Mouse (Mus musculus): ENCODE measurements around the gene Sgca.
A peak's percentile ranks its signal among the peaks of the same experiment; 100 is the strongest.
"Not testable (repeated sequence)": the region's sequence is repeated elsewhere in the genome, so short reads cannot be mapped to it uniquely, and the experiment has no call there.

Gene Sgca

DNA sequence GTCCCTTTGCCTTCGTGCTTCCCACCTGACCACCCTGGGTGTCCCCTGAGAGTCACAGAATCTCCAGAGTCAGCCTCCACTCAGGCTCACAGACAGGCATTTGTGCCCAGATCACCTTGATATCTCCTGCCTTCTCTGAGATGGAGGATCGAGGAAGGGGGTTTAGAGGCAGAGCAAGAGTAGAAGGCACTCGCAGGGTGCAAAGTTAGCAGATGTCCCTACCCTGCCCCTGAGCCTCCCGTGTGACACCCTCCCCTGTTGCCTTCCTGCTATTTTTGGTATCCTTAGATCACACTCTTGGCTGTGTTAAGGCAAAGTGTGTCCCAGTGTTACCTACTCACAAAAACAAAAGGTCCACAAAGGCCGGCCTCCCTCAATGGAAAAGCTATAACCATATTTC lies at the start of gene Sgca:
Sgca (minus strand) TSS at position 129 of the 400 bp plus-strand sequence.
- no peak for DNase-seq

DNA sequence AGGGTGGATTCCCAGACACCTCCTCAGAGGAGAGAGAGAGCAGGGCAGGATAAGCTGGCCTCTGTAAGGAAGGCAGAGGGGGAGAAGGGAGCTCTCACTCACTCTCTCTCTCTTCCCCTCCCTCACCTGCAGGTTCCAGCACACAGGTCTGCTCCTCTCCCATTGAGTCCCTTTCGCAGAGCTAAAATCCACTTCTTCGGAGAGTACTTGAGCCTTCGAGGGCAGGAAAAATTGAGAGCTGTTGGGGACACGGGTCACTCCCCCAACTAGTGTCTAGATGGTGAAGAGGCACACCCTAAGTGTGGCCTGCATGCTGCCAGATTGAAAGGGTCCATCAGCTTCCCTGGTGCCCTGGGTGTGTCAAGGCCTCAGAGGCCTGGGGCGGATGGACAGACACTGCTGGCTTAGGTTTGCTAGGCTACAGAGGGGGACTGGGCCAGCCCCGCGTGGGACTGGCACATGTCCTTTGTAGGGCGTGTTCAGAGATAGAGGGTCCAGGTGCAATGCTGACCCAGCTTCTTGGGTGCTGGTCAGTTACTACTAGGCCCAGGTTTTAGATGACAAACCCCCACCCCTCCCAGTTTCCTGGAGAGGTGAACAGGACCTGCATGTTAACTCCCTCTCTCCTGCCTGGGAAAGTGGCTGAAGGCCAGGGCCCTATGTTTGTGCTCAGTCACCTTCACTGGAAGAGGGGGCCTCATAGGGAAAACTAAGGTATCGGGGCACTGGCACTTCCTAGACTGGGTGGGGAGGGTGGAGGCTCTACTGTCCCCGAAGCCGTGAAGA lies 49.3 kb upstream of the Sgca start:
- DNase-seq = no peak

DNA sequence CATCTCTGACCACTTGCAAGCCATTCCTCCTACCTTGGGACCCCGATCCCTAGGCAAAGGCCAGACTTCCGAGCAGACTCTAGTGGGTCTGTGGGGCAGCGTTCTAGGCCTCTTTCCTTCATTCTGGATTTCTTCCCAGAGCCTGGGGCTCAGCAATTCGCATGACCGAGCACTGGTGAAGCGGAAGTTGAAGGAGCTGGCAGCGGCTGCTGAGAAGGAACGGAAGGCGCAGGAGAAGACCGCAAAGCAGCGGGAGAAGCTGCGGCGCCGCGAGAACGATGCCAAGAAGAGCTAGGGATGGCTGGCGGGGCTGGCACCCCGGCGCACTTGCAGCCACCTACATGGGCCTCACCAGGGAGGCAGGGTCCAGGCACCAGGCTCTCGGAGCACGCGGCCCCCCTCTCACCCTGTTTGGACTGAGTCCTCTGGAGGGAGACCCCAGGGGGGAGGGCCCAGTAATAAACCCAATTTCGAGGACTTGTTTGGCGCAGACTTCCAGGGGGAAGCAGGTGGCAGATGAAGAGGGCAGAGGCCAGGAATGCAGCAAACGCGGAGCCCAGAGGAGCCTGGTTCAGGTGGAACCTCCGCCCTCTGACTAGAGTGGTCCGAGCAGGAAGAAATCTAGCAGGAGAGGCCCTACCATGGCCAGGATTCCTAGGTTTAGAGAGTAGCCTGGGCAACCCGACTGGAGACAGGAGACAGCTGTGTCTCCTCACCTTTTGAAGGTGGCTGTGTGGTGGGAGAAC lies 48.5 kb upstream of the Sgca start:
- DNase-seq = peak; percentile 72

DNA sequence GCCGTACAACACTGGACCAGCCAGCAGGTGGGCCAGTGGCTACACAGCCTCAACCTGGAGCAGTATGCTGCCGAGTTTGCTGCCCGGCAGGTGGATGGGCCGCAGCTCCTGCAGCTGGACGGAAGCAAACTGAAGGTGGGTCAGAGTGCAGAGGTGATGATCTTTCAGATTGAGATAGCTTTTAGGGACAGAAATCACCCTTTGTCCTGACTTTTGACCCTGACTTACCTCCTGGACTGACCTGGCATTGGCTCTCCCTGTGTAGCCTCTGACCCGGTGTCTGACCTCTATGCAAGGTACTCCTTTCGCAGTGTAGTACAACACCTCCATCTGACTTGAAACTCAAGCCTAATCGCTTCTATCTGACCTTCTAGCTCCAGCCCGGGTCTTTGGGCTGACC lies 47.4 kb upstream of the Sgca start:
- no peak for DNase-seq

DNA sequence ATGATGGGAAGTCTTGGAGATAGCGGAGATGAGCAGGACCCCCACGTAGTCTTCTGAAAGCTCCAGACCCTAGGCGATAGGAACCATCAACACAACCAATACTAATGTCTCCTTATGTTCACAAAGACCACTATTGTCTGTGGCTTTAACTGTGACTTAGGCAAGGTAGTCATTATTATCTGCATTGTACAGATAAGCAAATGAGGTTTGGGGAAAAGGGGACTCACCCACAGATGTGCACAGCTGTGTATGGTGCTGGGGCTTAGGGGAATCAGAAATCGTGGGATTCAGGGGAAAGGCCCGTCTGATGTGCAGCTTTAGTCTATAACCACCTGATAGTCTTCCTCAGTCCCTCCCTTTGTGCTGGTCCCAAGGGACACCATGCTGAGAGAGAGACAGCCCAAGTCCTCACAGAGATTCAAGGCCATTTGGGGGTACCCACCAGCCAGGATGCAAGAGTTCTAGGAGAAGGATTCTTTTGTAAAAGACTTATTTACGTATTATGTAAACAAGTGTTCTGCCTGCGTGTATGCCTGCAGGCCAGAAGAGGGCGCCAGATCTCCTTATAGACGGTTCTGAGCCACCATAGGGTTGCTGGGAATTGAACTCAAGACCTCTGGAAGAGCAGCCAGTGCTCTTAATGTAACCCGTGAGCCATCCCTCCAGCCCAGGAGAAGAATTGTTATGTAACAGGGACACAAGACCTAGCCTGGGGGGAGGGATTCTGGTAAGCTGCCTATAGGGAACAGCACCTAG lies 46.3 kb upstream of the Sgca start:
- no peak for DNase-seq

DNA sequence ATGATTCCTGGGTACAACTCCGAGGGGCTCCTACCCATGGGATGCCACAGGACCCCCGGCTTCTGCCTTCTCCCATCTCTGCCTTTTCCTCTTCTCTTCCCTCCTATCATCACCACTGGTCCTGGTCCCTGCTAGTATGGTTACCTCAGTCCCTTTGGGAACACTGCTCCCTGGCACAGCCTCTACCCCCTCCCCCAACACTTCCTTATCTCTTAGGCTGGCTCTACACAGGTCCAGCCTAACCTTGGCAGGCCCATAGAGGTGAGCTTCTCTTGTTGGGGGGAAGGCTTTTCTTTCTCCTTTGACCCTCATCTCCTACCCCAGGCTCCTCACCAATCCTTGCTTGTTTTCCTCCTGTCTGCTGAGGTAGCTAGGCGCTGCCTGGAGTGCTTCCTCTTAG lies 39.4 kb upstream of the Sgca start:
- DNase-seq = no peak

DNA sequence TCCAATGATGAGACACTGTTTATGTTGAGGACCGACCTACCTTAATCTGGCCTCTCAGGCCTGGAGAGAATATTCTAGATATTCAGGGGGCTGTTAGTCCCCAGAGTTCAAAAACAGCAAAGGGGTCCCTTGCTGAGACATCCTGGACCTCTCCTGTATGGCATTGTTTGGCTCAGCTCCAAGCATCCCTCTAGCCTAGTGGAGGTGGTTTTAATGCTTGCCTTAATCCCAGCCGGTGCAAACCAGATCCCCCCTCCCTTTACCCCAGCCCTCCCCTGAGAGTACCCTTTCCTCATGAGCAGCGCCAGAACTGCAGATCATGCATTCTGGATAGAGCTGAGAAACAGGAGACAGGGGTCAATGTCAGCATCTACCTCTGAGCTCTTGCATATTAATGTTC lies 36.4 kb upstream of the Sgca start:
- DNase-seq = no peak

DNA sequence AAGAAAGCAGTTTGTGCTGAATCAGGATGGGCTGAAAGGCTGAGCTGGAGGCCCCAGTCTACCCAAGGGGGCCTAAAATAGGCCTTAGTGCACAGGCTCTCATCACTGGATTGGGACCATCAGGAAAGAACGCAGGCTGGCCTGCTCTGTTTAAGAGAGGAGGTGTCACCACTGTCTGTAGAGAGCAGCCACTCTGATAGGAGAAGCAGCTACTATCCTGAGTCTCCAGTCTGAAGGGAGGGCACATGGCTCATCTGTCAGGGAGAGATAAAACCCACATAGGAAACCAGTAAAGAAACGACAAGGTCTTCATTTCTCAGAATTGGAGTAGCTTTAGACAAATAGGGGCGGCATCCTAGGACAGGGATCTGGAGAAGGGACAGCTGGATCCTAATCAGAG lies 35.9 kb upstream of the Sgca start:
- no peak for DNase-seq

DNA sequence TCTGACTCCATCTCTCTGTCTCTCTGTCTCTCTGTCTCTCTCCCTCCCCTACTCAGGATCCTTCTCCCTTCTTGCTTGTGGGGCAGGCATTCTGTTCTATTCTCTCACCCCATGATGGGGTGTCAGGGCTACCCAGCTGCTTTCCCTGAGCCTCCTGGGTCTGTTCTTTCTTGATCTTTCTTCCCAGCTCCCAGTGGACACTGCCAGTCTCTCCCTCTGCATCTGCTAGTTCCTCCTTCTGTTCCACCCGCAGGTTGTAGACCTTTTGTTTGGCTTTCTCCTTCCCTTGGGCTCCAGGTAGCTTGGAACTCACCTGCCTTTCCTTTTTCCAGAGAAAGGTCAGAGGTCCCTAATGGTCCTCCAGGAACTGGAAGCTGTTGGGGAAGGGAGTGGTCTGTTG lies 35.3 kb upstream of the Sgca start:
- DNase-seq = no peak

DNA sequence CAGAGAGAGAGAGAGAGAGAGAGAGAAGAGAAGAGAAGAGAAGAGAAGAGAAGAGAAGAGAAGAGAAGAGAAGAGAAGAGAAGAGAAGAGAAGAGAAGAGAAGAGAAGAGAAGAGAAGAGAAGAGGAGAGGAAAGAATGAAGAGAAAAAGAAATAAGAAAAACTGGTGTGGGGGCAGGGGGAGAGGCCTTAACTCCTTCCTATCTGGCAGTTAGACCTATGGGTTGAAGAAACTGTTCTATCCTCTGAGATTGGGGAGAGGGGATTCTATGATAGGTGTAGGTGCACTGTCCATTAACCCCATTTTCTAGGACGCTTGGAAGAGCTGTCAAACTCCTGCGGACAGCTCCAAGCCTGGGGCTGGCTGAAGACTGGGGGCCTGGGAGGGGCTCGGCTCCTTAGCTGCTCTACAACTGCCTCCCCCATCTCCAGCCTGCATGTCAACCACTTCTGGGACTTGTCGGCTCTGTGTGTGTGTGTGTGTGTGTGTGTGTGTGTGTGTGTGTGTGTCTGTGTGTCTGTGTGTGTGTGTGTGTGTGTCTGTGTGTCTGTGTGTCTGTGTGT lies 34.8 kb upstream of the Sgca start:
- DNase-seq = not testable (repeated sequence)

DNA sequence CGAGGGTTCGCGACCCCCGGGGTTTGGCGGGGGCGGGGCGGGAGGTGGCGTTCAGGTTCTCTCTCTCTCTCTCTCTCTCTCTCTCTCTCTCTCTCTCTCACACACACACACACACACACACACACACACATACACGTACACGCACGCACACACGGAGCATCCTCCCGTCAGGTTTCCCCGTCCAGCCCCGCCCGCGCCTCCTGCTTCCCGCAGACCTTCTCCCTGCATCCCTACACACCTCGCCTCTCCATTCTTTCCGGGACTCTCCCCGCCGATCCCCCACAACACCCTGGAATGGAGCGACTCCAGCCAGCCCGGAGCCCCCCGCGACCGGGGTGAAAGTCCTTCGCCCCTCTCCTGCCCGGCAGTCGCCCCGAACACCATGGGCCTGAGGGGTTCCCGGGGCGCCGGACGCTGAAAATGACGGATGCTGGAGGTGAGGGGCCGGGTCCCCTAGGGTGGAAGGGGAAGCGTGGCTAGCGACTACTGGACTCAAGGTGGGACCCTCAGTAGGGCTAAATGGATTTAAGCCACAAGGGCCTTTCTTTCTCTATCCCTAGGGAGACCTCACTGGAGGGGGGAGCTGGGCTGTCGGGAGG lies 34.1 kb upstream of the Sgca start:
- no peak for DNase-seq

DNA sequence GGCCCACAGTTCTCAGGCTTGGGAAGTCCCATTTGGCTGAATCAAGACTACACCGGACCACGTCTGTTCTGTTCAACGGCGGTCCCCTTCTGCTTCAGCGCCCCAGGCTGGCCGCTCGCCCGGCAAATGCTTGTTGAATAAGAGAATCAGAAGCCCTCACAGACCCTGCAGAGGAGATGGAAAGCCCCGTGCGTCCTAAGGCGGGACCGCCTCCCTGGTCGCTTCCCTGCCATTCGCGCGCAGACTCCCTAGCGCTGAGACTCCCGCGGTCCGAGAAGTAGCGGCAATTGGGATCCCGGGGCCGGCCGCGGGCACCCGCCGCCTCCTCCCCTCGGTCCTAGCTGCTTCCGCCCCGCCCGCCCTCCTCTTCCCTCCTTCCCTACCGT lies 33.5 kb upstream of the Sgca start, which contains the start of gene Samd14:
Samd14 (plus strand) TSS at position 251 of the 386 bp plus-strand sequence.
- peak; percentile 47 for DNase-seq

DNA sequence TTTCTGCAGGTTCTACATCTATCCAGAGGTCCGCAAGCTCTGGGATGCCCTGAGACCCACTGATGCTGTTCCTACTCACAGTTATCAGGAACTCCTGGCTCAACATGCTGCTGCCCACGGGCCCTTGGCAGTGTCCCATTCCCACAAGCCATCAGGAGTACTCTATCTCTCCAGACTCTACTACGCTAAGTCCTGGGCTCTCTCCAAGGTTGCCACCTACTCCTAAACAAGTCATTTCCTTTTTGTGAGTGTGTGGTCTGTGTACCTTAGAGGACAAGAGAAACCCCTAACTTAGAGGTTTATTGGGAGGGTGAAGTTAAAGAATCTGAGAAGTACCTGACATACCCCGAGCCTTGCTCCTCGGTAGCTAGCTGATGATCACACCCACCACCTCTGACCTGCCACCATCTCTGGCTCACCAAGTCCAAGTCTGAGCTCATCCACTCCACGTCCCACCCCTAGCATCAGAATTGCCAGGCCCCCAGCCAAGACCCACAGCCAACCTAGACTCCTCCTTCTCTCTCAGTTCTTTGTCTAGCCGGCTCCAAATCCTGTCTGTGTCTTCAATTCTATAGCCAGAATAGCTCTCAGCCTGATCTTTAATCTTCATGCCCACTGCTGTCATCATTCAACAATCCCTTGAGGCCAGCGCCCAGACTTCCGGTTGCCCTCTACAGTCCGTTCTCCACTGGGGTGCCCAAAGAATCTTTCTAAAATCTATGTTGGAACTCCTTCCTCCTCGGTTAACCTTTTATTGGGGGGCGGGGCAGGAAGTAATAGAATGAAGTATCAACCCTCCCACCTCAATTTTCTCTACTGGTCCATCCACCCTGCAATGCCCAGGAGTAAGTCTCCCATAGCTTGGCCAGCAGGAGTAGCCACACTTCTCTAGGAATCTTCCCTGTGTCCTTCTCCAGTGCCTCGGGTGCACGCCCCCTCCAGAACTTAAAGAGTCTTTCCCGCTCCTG lies 32.8 kb upstream of the Sgca start:
- no peak for DNase-seq

DNA sequence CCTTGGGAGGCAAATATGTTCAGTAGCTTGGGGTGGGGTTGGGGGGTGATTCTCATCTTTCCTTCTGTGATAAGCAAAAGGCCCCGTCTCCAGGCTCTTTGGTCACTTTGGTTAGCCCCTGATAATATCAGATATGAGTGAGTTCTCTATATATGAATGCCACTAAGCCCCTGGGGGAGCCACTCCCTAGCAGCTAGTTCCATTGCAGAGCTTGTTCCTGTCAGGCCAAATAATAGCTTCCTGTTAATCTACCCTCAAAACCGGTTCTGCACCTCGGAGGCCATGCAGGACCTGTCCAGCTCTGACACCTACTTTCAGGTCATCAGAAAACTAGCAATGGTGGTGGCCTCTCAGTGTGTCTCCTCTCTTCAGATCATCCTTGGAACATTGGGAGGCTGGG lies 31.3 kb upstream of the Sgca start:
- DNase-seq = no peak

DNA sequence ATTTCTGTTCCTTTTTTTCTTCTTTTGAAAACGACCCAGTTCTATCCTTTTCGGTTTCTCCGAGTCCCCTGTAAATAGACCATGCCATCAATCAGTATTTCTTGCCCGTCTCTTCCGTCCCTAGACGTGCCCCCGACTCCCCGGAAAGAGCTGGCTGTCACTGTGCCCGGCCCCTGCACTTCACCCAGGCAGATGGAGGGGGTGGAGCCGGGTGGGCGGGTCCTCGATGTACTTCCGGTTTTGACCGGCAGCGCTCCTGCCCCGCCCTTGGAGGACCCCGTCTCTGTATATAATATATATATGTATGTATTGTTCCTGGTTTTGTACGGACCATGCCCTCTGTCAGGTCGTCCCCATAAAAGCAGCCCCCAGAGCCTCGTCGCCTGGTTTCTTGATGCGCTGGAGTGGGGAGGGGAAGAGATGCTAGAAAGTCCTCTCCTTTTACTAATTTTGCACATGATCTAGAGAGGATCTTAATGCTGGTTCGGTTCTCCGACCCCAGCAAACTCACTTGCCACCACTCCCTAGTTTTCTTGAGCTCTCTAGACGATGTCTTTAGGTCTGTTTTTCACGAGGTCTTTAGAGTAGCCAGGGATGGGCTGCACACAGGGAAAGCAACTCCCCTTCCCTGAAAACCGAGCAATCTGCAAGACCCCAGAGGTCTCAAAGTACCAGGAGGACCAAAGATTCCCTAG lies 30.5 kb upstream of the Sgca start:
- DNase-seq = peak; percentile 80

DNA sequence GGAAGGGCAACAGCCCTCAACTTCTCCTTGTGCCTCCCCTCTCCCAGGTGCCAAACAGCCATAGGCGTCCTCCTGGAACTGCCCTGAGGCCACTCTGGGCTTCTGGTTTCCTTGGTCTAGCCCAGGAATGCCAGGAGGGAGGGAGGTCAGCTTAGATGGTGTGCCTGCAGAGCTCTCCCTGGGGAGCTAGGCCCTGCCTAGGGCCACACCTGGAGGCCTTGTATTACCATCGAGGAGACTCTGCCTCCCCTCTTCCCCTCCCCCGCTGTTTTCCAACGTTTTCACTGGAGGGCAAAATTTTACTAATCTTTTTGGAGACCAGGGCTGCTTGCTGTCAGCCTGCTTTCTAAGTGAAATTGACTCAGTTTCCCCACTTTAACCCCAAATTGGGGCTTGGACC lies 29.9 kb upstream of the Sgca start:
- no peak for DNase-seq

DNA sequence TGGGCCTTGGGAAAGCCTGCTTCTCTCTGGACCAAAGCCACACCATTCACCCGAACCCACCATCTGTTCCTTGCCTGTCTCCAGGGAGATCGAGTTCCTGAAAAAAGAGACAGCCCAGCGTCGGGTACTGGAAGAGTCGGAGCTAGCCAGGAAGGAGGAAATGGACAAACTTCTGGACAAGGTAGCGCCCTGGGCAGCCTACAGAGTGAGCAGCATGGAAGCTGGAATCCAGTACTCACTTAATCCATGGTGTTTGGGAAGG lies 28.7 kb upstream of the Sgca start:
- no peak for DNase-seq

DNA sequence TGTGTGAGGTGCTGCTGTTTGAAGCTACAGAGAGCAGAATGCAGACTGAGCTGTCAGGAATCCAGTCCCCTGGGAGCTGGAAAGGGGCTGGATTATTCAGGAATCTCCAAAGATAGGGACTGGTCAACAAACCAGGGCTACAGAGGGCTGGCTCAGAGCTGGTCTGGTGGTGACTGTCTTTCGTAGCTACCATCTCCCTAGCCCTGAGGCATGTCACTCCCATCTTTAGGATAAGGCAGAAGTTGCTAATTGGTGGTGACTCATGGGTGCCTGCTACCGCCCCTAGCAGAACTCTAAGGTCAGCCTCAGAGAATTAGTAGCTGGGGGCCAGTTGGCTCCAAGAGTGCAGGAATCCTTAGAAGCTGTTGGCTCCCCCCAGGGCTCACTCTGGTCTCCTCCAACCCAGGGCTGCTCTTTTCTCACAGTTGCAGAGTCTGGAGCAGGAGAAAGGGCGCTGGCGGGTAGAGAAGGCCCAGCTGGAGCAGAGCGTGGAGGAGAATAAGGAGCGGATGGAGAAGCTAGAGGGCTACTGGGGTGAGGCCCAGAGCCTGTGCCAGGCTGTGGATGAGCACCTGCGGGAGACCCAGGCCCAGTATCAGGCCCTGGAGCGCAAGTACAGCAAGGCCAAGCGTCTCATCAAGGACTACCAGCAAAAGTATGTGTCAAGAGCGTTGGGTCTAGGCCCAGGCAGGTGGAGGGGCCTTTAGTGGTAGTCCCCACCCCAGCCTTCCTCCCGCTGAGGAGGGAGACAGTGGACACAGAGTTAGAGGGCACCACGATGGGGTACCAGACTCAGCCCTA lies 28.2 kb upstream of the Sgca start:
- no peak for DNase-seq

DNA sequence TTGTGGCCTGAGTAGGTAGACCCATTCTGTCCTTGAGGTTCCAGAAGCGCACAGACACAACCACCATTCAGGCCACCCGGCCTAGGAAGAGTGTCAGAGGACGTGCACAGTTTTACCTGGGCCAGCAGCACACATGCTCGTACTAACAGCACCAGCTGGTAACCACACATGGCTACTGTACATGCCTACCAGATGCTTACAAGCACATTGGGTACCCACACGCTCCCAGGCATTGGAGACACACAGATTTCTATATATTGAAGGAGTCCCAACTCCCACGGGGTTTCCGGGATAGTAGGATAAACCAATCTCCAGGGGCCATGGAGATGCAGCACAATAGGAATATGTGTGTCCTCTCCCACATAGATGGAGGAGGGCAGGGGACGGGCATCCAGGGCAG lies 26.6 kb upstream of the Sgca start:
- DNase-seq = no peak

DNA sequence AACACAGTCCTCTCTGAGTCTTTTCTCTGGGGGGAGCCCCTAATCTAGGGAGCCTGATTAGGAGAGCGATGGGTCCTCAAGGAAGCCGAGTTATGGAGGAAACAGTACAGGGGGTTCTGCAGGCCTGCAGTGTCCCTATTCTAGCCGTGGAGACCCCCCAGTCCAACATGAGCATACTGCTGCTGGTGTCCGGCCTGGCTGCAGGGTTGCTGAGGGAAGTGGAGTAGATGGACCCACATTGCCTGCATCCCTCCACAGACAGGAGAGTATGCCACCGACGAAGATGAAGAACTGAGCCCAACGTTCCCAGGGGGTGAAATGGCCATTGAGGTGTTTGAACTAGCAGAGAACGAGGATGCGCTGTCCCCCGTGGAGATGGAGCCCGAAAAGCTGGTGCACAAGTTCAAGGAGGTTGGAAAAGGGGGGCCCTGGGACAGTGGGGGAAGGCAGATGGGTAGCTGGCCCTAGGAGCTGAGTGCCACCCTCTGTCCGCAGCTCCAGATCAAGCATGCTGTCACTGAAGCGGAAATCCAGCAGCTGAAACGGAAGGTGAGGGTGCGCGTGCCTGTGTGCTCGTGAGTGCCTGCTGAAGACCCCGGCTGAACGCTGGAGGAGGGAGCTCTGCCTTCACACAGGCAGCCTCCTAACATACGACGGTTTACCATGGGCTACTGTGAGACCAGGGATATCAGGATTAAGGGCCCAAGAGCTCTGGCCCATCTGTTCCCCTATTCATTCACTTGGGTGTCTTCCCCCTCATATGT lies 25.6 kb upstream of the Sgca start:
- DNase-seq = no peak

Measured in kidney, adult 9 months (tissue).